In the genomic region with DNA sequence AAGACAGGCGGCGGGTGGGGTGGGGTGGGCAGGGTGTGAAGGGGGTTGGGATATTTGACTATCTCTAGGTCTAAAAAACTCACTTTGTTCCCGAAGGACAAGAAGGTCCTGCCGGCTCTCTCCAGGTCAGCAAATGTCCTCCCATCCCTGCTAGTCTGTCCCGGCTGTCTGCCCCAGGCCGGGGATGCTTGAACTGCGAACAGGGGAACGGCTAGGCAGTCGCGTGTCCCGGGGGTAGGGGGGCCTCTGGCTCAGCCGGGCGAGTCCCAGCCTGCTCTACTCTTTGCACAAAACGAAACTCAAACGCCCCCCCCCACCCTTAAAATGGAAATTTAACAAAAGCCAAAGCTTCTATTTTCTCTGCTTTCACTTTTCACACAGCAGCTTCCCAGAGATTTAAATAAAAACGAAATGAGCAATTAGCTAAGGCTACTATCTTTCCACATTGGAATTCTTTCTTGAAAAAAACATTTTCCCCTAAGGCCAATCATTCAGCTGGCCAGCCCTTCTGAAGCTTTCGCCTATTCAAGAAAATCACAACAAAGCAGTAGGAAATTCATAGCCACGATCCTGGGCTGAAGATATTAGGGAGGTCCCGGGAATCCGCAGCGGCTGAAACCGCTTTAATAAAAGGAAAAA, we compare ENCODE assay signal across 8 mouse cellular contexts. TPM values are rescaled to one million over a fixed set of nuclear protein-coding genes. Genes with fewer than 3 reads are reported as not detected.
DNase-seq lines count a peak whose midpoint lies in the region; ATAC-seq and TF ChIP-seq lines count a peak whose summit lies in the region.

No protein-coding gene starts in this region.

- H3K9me3 ChIP-seq in heart, embryonic 12.5 days (replicated peaks): no peaks in the 10 kb centered on the region
- no peaks in the 10 kb centered on the region for H3K9me3 ChIP-seq in kidney, embryonic 16.5 days (ENCODE audit: low read length)

- WGBS in heart, embryonic 12.5 days: 3% methylated on average over 22 of the region's 22 CpGs
- 3% methylated on average over 22 of the region's 22 CpGs for WGBS in kidney, embryonic 16.5 days

- ATAC-seq in heart, embryonic 12.5 days (ENCODE audit: insufficient number of reproducible peaks, low FRiP score): no peak
- no peak for ATAC-seq in kidney, embryonic 16.5 days (ENCODE audit: low FRiP score, low TSS enrichment)

- peak overlapping the region; percentile 85 for H3K4me2 ChIP-seq in heart, embryonic 12.5 days
- H3K4me2 ChIP-seq in kidney, embryonic 16.5 days (replicated peaks; ENCODE audit: low read depth, low read length): peak overlapping the region; percentile 89

- H3K4me1 ChIP-seq in heart, embryonic 12.5 days (replicated peaks): peaks cover 24% of the 10 kb centered on the region
- H3K4me1 ChIP-seq in kidney, embryonic 16.5 days (ENCODE audit: insufficient read depth, low read length): peaks cover 5% of the 10 kb centered on the region; the same call in 1 of the 2 replicates
- peaks cover 35% of the 10 kb centered on the region for H3K4me1 ChIP-seq in testis, adult 2 months (ENCODE audit: control insufficient read depth, insufficient read depth, low read length)

- no peak overlapping the region for H3K27ac ChIP-seq in heart, embryonic 12.5 days (ENCODE audit: poor library complexity, severe bottlenecking)
- H3K27ac ChIP-seq in kidney, embryonic 16.5 days (ENCODE audit: low read length): peak overlapping the region; percentile 93
- H3K27ac ChIP-seq in testis, adult 2 months (ENCODE audit: control insufficient read depth, insufficient read depth, low read depth, low read length): peak overlapping the region; percentile 60; the same call in 1 of the 2 replicates

- no peak for TF ChIP-seq CTCF in testis, adult 2 months (IDR thresholded peaks at IDR 0.05; ENCODE audit: control insufficient read depth, insufficient read depth, insufficient replicate concordance, low read depth, low read length)

- H3K27me3 ChIP-seq in heart, embryonic 12.5 days (replicated peaks): peaks cover 31% of the 10 kb centered on the region
- no peaks in the 10 kb centered on the region for H3K27me3 ChIP-seq in kidney, embryonic 16.5 days (ENCODE audit: insufficient read depth, low read length)
- H3K27me3 ChIP-seq in testis, adult 2 months (ENCODE audit: control insufficient read depth, insufficient read depth, low read length): peaks cover 3% of the 10 kb centered on the region

- peak overlapping the region; percentile 68 for H3K9ac ChIP-seq in heart, embryonic 12.5 days
- H3K9ac ChIP-seq in kidney, embryonic 16.5 days (replicated peaks; ENCODE audit: low read length): peak overlapping the region; percentile 93

- H3K36me3 ChIP-seq in heart, embryonic 12.5 days: no peaks in the 10 kb centered on the region
- H3K36me3 ChIP-seq in kidney, embryonic 16.5 days (ENCODE audit: insufficient read depth, low read length): peaks cover 17% of the 10 kb centered on the region
- H3K36me3 ChIP-seq in testis, adult 2 months (ENCODE audit: control insufficient read depth, insufficient read depth, low read length): no peaks in the 10 kb centered on the region

- H3K4me3 ChIP-seq in heart, embryonic 12.5 days: peak overlapping the region; percentile 48
- peak overlapping the region; percentile 63 for H3K4me3 ChIP-seq in kidney, embryonic 16.5 days (ENCODE audit: low read length)
- H3K4me3 ChIP-seq in testis, adult 2 months (ENCODE audit: control insufficient read depth, low read depth, low read length): no peak overlapping the region; the same call in 1 of the 2 replicates

- no peak for TF ChIP-seq POLR2A in testis, adult 2 months (IDR thresholded peaks at IDR 0.05; ENCODE audit: control insufficient read depth, low read depth, low read length)

- DNase-seq in NIH3T3 (ENCODE audit: low read depth): peak; percentile 60
- peak; percentile 50 for DNase-seq in adrenal gland, postnatal 25 days
- DNase-seq in lung, postnatal 14 days: peak; percentile 48
- no peak for DNase-seq in spleen, postnatal 10 days (ENCODE audit: low spot score in 2 of 2)
- DNase-seq in layer of hippocampus, postnatal 25 days (ENCODE audit: extremely low spot score in 1 of 2, low spot score in 1 of 2): no peak

RNA-seq across cellular contexts. Expression of gene Zfp503, which starts 6.0 kb away (rescaled TPM):
- total RNA-seq in adrenal gland, postnatal 25 days (2021): 27.5 and 33.3 TPM in 2 replicates
- 4.7 and 5.6 TPM in 2 replicates for polyA plus RNA-seq in heart, embryonic 12.5 days (2016; fragmentation: Nextera tagmentation; extraction: Ambion mirVana)
- polyA plus RNA-seq in kidney, embryonic 16.5 days (2015; fragmentation: Nextera tagmentation; extraction: Ambion mirVana): 24.6 and 27.5 TPM in 2 replicates
- 0.43 and 1.4 TPM in 2 replicates for polyA plus RNA-seq in testis, adult 2 months (2012; rRNA removed)
- total RNA-seq in layer of hippocampus, postnatal 25 days (2021): 1 to 10 TPM; 2.6 to 2.8 TPM

RNA-seq across cellular contexts. Expression of gene Lrmda, which starts 36.1 kb away (rescaled TPM):
- 5.0 and 5.6 TPM in 2 replicates for total RNA-seq in adrenal gland, postnatal 25 days (2021)
- polyA plus RNA-seq in heart, embryonic 12.5 days (2016; fragmentation: Nextera tagmentation; extraction: Ambion mirVana): 1.0 and 1.3 TPM in 2 replicates
- polyA plus RNA-seq in kidney, embryonic 16.5 days (2015; fragmentation: Nextera tagmentation; extraction: Ambion mirVana): 0.45 and 0.76 TPM in 2 replicates
- polyA plus RNA-seq in testis, adult 2 months (2012; rRNA removed): 1.6 and 2.1 TPM in 2 replicates
- total RNA-seq in layer of hippocampus, postnatal 25 days (2021): under 1 TPM in 1 of 2 experiments, not detected in 1; 0.27 TPM

Comparison
In these comparisons a context has a peak if more than half of its experiments do, and no peak if none do; other contexts are left out.
1. DNase-seq: peak in NIH3T3 (single experiment), adrenal gland, postnatal 25 days (single experiment) and lung, postnatal 14 days (single experiment); none in spleen, postnatal 10 days (0 of 2) and layer of hippocampus, postnatal 25 days (0 of 2).